Mouse (Mus musculus): Measurements from ENCODE around the gene Ccdc162.

Ccdc162 gene

DNA sequence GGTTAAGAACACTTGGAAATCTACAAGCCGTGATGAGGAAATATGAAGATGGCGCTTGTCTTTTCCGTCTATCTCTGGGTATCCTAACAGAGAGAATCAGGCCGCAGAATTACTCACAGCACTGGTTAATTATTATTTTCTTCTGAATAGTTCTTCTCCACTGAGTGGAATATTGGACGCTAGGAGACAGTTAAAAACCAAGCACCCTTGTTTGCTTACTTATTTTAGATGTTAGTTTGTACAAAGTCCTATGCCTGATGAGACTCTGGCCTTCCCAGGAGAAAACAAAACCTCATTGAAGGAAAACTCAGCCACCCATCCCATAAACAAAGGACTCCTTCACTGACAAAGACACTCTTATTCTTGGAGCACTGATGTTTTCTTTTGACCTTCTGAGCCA, 104.5 kb downstream of the Ccdc162 start:
- Histone ChIP-seq H3K4me1 (replicated peaks; ENCODE audit: low read depth, low read length) (peaks cover 70% of the 10 kb centered on the region), H3K9me3 (ENCODE audit: low read length) (no peaks in the 10 kb centered on the region), H3K4me3 (replicated peaks; ENCODE audit: low read length) (no peak overlapping the region), H3K27me3 (ENCODE audit: insufficient read depth, low read length) (no peaks in the 10 kb centered on the region), H3K36me3 (ENCODE audit: insufficient read depth, low read length) (no peaks in the 10 kb centered on the region)
- TF ChIP-seq NANOG (IDR thresholded peaks at IDR 0.05; ENCODE audit: borderline replicate concordance, low read length) (peak; percentile 76), POU5F1 (IDR thresholded peaks at IDR 0.05; ENCODE audit: borderline replicate concordance, low read length) (no peak)

DNA sequence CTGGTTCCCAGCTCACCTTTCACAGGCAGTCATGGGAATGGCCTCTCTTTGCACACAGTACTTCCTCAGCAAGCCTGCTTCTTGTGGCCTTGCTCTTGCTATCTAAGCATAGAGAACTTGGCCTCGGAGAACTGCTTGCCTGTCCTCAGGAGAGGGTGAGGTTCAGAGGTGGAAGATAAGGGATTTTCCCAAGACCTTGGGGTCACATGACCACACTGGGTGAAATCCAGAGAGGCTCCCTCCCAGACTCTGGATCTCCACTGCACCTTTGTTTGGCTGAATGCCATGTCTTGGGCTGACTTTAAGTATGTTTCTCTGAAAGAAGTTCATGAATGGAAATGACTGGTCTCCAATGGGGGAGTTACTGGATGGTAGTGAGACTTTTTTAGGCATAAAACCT, 107.0 kb downstream of the Ccdc162 start:
- TF ChIP-seq POU5F1 (IDR thresholded peaks at IDR 0.05; ENCODE audit: borderline replicate concordance, low read length) (no peak), NANOG (IDR thresholded peaks at IDR 0.05; ENCODE audit: borderline replicate concordance, low read length) (no peak), CTCF (conservative IDR thresholded peaks at IDR 0.05; ENCODE audit: low read length) (no peak)
- H3K36me3 ChIP-seq (ENCODE audit: insufficient read depth, low read length) = no peaks in the 10 kb centered on the region
- H3K4me1 ChIP-seq (replicated peaks; ENCODE audit: low read depth, low read length) = peaks cover 82% of the 10 kb centered on the region
- H3K27me3 ChIP-seq (ENCODE audit: insufficient read depth, low read length) = no peaks in the 10 kb centered on the region
- no peak overlapping the region for H3K4me3 ChIP-seq (replicated peaks; ENCODE audit: low read length)
- H3K9me3 ChIP-seq (ENCODE audit: low read length) = no peaks in the 10 kb centered on the region

DNA sequence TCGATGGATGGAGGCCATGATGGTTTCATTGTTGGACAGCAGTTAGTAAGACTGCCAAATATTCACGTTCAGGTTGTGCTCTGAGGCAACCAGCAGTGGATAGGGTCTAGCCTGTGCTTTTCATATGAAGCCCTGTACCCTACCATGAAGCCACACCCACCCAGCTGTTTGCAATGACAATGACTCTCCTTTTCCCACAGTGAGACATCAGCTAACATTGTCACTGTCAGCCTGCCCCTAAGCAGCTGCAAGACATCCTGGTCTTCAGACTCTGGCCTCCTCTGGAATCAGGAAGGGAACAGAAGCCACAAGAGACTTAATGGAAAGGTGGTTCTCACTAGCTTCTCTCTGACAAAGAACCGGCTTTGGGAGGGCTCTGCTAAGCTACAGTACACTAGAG, 107.9 kb downstream of the Ccdc162 start:
- H3K4me3 ChIP-seq (replicated peaks; ENCODE audit: low read length) = no peak overlapping the region
- peaks cover 80% of the 10 kb centered on the region for H3K4me1 ChIP-seq (replicated peaks; ENCODE audit: low read depth, low read length)
- H3K36me3 ChIP-seq (ENCODE audit: insufficient read depth, low read length) = no peaks in the 10 kb centered on the region
- H3K27me3 ChIP-seq (ENCODE audit: insufficient read depth, low read length) = no peaks in the 10 kb centered on the region
- TF ChIP-seq POU5F1 (IDR thresholded peaks at IDR 0.05; ENCODE audit: borderline replicate concordance, low read length) (no peak), CTCF (conservative IDR thresholded peaks at IDR 0.05; ENCODE audit: low read length) (no peak), NANOG (IDR thresholded peaks at IDR 0.05; ENCODE audit: borderline replicate concordance, low read length) (no peak)
- no peaks in the 10 kb centered on the region for H3K9me3 ChIP-seq (ENCODE audit: low read length)

DNA sequence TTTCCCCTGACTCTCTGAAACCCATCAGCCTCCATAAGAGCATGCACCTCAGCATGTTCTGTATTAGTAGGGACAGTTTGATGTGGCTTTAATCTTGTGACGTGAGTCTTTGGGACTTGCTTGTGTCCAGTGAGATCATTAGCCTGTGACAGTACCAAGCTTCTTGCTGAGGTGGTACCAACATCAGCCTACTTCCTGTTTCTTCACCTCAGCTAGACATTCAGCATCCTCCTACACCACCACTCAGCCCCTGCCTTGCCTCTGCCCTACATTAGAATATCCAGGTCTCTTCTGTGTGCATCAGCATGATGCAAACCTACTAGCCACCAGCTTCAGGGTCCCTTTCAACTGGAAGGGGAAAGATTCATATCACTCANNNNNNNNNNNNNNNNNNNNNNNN, 113.8 kb downstream of the Ccdc162 start:
- no peaks in the 10 kb centered on the region for H3K27me3 ChIP-seq (ENCODE audit: insufficient read depth, low read length)
- no peak overlapping the region for H3K4me3 ChIP-seq (replicated peaks; ENCODE audit: low read length)
- no peaks in the 10 kb centered on the region for H3K9me3 ChIP-seq (ENCODE audit: low read length)
- H3K4me1 ChIP-seq (replicated peaks; ENCODE audit: low read depth, low read length) = peaks cover 30% of the 10 kb centered on the region
- no peaks in the 10 kb centered on the region for H3K36me3 ChIP-seq (ENCODE audit: insufficient read depth, low read length)
- TF ChIP-seq NANOG (IDR thresholded peaks at IDR 0.05; ENCODE audit: borderline replicate concordance, low read length) (no peak), CTCF (conservative IDR thresholded peaks at IDR 0.05; ENCODE audit: low read length) (no peak), POU5F1 (IDR thresholded peaks at IDR 0.05; ENCODE audit: borderline replicate concordance, low read length) (no peak)

DNA sequence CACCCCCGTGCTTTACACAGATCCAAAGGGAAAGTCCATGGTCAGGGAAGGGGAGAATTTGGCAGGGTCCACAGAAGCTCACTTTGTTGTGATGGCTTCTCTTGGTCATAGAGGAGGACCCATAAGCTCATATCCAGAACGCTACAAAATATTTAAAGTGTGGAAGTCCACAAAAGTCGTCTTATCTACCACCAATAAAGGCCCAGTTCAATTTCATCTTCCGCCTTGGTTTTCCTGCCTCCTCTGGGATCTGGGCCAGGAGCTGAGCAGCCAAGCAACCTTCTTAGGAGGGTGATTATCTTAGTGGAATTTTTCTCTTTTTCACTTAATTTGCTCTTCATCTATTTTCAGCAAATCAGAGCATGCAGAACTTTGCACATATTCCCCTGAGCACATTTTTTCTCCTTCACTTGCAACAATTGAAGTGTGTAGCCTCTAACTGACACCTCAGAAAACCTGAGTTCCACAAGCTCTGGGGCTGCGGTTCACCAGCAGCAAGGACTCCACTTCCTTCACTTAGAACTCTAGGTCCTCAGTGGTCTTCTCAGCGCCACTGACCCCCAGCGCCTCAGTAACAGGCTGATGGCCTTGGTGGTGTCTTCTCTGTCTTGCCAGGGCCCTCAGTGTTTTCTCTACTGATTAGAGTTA, 114.4 kb downstream of the Ccdc162 start:
- Histone ChIP-seq H3K36me3 (ENCODE audit: insufficient read depth, low read length) (no peaks in the 10 kb centered on the region), H3K4me1 (replicated peaks; ENCODE audit: low read depth, low read length) (peaks cover 25% of the 10 kb centered on the region), H3K4me3 (replicated peaks; ENCODE audit: low read length) (no peak overlapping the region), H3K27me3 (ENCODE audit: insufficient read depth, low read length) (no peaks in the 10 kb centered on the region), H3K9me3 (ENCODE audit: low read length) (no peaks in the 10 kb centered on the region)
- no peak for TF ChIP-seq CTCF (conservative IDR thresholded peaks at IDR 0.05; ENCODE audit: low read length)
- TF ChIP-seq POU5F1 (IDR thresholded peaks at IDR 0.05; ENCODE audit: borderline replicate concordance, low read length) = no peak
- no peak for TF ChIP-seq NANOG (IDR thresholded peaks at IDR 0.05; ENCODE audit: borderline replicate concordance, low read length)

DNA sequence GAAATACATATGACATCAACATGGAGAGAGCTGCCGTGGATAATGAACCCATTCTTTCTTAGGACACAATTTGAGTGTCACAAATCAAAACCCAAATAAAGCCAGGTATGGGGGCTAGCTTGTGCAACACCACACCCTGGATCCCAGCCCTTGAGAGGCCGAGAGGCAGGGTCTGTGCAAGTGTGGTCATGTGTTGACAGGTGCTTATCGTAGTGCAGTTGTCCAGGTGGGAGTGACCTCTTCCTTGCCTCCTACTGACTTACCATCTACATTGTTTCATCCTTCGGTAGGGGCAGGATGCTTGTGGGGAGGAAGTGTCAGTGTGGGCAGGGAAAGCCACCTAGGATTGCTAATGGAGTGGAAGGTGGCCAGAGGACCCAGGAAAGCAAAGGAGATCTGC, 115.1 kb downstream of the Ccdc162 start:
- H3K4me1 ChIP-seq (replicated peaks; ENCODE audit: low read depth, low read length) = peaks cover 18% of the 10 kb centered on the region
- no peaks in the 10 kb centered on the region for H3K27me3 ChIP-seq (ENCODE audit: insufficient read depth, low read length)
- H3K36me3 ChIP-seq (ENCODE audit: insufficient read depth, low read length) = no peaks in the 10 kb centered on the region
- no peaks in the 10 kb centered on the region for H3K9me3 ChIP-seq (ENCODE audit: low read length)
- TF ChIP-seq POU5F1 (IDR thresholded peaks at IDR 0.05; ENCODE audit: borderline replicate concordance, low read length) = no peak
- TF ChIP-seq CTCF (conservative IDR thresholded peaks at IDR 0.05; ENCODE audit: low read length) = no peak
- TF ChIP-seq NANOG (IDR thresholded peaks at IDR 0.05; ENCODE audit: borderline replicate concordance, low read length) = no peak
- no peak overlapping the region for H3K4me3 ChIP-seq (replicated peaks; ENCODE audit: low read length)

DNA sequence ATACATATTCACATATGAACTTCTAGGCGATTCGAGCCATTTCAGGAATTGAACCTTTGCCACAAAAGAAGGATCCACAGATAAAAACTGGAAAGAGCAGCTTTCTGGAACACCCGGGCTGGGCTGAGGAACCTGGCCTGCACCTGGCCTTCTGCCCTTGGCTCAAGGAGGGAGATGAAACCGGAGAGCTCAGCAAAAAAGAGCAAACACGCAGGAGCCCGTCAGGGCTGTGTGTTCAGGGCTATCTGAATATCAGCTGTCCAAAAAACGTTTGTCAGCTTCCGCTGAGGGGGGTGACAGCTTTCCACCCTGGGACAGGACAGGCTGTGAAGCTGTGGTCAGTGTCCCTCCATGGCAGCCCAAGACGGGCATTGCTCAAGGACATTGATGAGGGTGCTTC, 117.4 kb downstream of the Ccdc162 start:
- no peak overlapping the region for H3K4me3 ChIP-seq (replicated peaks; ENCODE audit: low read length)
- no peaks in the 10 kb centered on the region for H3K9me3 ChIP-seq (ENCODE audit: low read length)
- H3K27me3 ChIP-seq (ENCODE audit: insufficient read depth, low read length) = no peaks in the 10 kb centered on the region
- no peaks in the 10 kb centered on the region for H3K36me3 ChIP-seq (ENCODE audit: insufficient read depth, low read length)
- H3K4me1 ChIP-seq (replicated peaks; ENCODE audit: low read depth, low read length) = no peaks in the 10 kb centered on the region
- TF ChIP-seq CTCF (conservative IDR thresholded peaks at IDR 0.05; ENCODE audit: low read length) (no peak), NANOG (IDR thresholded peaks at IDR 0.05; ENCODE audit: borderline replicate concordance, low read length) (no peak), POU5F1 (IDR thresholded peaks at IDR 0.05; ENCODE audit: borderline replicate concordance, low read length) (no peak)

DNA sequence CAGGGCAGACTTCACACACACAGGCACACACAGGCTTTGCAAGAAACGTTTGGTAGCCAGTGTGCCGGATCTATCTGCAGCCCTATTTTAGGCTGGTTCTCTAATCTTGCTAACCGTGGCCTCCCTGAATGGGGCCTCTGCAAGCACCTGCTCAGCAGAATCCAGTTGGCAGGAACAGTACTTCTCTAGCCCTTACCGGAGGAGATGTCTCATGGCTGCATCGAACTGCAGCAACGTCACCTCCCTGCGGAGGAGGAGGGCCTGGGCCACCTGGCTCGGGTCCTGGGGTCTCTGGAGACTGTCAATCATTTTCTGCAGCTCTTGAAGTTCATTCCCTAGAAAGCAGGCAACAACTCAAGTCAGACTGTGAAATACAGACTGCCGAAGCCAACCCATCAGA, 118.2 kb downstream of the Ccdc162 start:
- H3K27me3 ChIP-seq (ENCODE audit: insufficient read depth, low read length) = no peaks in the 10 kb centered on the region
- no peak overlapping the region for H3K4me3 ChIP-seq (replicated peaks; ENCODE audit: low read length)
- H3K36me3 ChIP-seq (ENCODE audit: insufficient read depth, low read length) = no peaks in the 10 kb centered on the region
- no peaks in the 10 kb centered on the region for H3K9me3 ChIP-seq (ENCODE audit: low read length)
- TF ChIP-seq NANOG (IDR thresholded peaks at IDR 0.05; ENCODE audit: borderline replicate concordance, low read length) (no peak), CTCF (conservative IDR thresholded peaks at IDR 0.05; ENCODE audit: low read length) (no peak)
- no peaks in the 10 kb centered on the region for H3K4me1 ChIP-seq (replicated peaks; ENCODE audit: low read depth, low read length)

DNA sequence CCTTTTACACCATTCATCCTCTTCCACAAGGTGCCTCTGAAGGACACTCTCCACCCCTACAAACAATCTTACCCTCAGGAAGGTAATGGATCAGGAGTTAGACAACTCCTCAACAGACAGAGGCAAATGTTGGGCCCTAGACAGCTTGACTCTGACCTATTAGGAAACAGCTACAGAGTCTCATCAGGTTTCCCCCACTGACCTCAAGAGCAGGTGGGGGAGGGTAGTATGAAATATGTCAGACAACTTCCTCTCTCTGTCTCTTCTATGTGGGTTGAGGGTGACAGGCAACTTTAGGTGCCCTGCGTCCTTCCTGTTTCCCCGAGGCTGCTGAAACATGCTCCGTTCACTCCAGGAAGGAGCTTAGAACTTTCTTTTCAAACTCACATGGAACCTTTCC, 120.9 kb downstream of the Ccdc162 start:
- H3K36me3 ChIP-seq (ENCODE audit: insufficient read depth, low read length) = no peaks in the 10 kb centered on the region
- TF ChIP-seq NANOG (IDR thresholded peaks at IDR 0.05; ENCODE audit: borderline replicate concordance, low read length) (no peak), CTCF (conservative IDR thresholded peaks at IDR 0.05; ENCODE audit: low read length) (no peak), POU5F1 (IDR thresholded peaks at IDR 0.05; ENCODE audit: borderline replicate concordance, low read length) (no peak)
- no peaks in the 10 kb centered on the region for H3K27me3 ChIP-seq (ENCODE audit: insufficient read depth, low read length)
- peaks cover 3% of the 10 kb centered on the region; the same call in 1 of the 2 replicates for H3K4me1 ChIP-seq (replicated peaks; ENCODE audit: low read depth, low read length)
- H3K4me3 ChIP-seq (replicated peaks; ENCODE audit: low read length) = no peak overlapping the region
- no peaks in the 10 kb centered on the region for H3K9me3 ChIP-seq (ENCODE audit: low read length)
